Mouse (Mus musculus) lung, postnatal 0 days (tissue): ENCODE measurements at regions not wholly inside any gene's neighbourhood (a gene's known extent, or its start where the extent isn't known, plus 50 kb on each side); places are given as distances from the start of the nearest gene placed in this dataset.

ENCODE experiments used
- CTCF ChIP-seq: IDR thresholded peaks from 2 replicates; pipeline ENCODE4 v1.5.1; 2016; ENCODE audit warnings: antibody characterized with exemption, mild to moderate bottlenecking
- EP300 ChIP-seq: IDR thresholded peaks from 2 replicates; pipeline ENCODE4 v1.6.1; 2016; ENCODE audit warnings: antibody characterized with exemption, mild to moderate bottlenecking, control low read depth

DNA sequence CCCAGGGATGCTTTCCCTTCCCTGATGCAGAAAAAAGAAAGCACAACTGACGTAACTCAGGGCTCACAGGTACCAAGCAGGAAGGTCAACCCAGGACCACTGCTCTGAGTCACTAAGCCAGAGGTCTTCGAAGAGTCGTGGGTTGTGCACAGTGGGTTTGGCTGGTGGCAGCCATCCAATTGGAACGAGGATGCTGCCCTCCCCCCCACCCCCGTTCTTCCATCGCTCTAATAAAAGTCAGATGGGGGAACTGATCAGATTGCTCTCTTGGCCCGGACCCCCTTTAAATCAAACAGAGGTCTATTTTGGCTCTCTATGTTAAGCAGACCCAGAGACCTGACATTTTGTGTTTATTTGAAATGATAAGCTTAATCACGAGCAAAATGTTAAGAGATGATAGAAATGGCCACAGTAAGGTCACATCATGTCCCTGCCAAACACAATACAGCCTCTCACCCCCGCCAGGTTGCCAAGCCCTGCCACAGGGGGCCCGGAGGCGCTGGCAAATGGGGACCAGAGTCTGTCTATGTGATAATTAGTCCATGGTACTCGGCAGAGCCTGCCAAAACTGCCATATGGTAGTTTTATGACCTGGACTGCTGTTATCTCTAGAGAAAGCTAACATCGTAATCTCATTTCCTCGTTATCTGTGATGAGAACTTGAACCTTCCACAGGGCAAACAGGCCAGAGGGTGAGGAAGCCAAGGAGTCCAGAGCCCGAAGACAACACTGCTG lies 105.6 kb downstream of the Gm11011 start:
- TF ChIP-seq CTCF (no peak), EP300 (no peak)
